ENCODE assay signal across 8 mouse cellular contexts in genomic region chr9:78615401-78616021, GRCm38 (mm10). TPM values are rescaled to one million over a fixed set of nuclear protein-coding genes. Genes with fewer than 3 reads are reported as not detected.
DNase-seq lines count a peak whose midpoint lies in the region; ATAC-seq and TF ChIP-seq lines count a peak whose summit lies in the region.

Gene Cd109 (plus strand): TSS chr9:78615546.

- peak; percentile 24 for DNase-seq in kidney, adult 2 months
- DNase-seq in kidney, adult 9 months: no peak
- DNase-seq in adrenal gland, postnatal 36 days: peak; percentile 25 to 46
- DNase-seq in gastrocnemius, adult 2 months: peak; percentile 57
- DNase-seq in liver, embryonic 13.5 days: no peak
- no peak for DNase-seq in spleen, adult 12 weeks (ENCODE audit: low spot score)

- H3K4me3 ChIP-seq in kidney, adult 2 months (ENCODE audit: insufficient read depth, low read depth, low read length): peak within 1 kb of the TSS; percentile 50
- H3K4me3 ChIP-seq in gastrocnemius, adult 2 months: peak within 1 kb of the TSS; percentile 74
- peak within 1 kb of the TSS; percentile 67 for H3K4me3 ChIP-seq in hindbrain, embryonic 13.5 days
- peak within 1 kb of the TSS; percentile 50 for H3K4me3 ChIP-seq in liver, embryonic 13.5 days (replicated peaks)

- TF ChIP-seq CTCF in kidney, adult 2 months (conservative IDR thresholded peaks at IDR 0.05; ENCODE audit: insufficient read depth, insufficient read length, low read depth, low read length): no peak
- no peak for TF ChIP-seq CTCF in gastrocnemius, adult 2 months (IDR thresholded peaks at IDR 0.05)

- no peak for TF ChIP-seq POLR2A in kidney, adult 2 months (IDR thresholded peaks at IDR 0.05; ENCODE audit: low read depth, low read length)

- WGBS in kidney, adult 2 months: 2% methylated on average over 43 of the region's 43 CpGs
- WGBS in hindbrain, embryonic 13.5 days: under 1% methylated on average over 43 of the region's 43 CpGs
- WGBS in liver, embryonic 13.5 days (ENCODE audit: insufficient replicate concordance): 2% methylated on average over 43 of the region's 43 CpGs

- H3K36me3 ChIP-seq in kidney, adult 2 months (ENCODE audit: control insufficient read depth, insufficient read depth, low read length): no peaks in the 10 kb centered on the region
- H3K36me3 ChIP-seq in hindbrain, embryonic 13.5 days: no peaks in the 10 kb centered on the region
- H3K36me3 ChIP-seq in liver, embryonic 13.5 days: no peaks in the 10 kb centered on the region

- intact Hi-C loops in gastrocnemius, adult 2 months (cut with DNase I): no loop called here

- H3K27ac ChIP-seq in kidney, adult 2 months (ENCODE audit: insufficient read depth, low read depth, low read length): no peak within 1 kb of the TSS
- peak within 1 kb of the TSS; percentile 52 for H3K27ac ChIP-seq in gastrocnemius, adult 2 months
- no peak within 1 kb of the TSS for H3K27ac ChIP-seq in hindbrain, embryonic 13.5 days
- no peak within 1 kb of the TSS for H3K27ac ChIP-seq in liver, embryonic 13.5 days

- peak within 1 kb of the TSS; percentile 76 for H3K9ac ChIP-seq in hindbrain, embryonic 13.5 days
- no peak within 1 kb of the TSS for H3K9ac ChIP-seq in liver, embryonic 13.5 days

- no peaks in the 10 kb centered on the region for H3K4me1 ChIP-seq in kidney, adult 2 months (ENCODE audit: control insufficient read depth, insufficient read depth, low read length)
- H3K4me1 ChIP-seq in hindbrain, embryonic 13.5 days (replicated peaks): peaks cover 7% of the 10 kb centered on the region
- 0 out of 2 replicates have a peak, but pooled peaks cover 3% of the 10 kb centered on the region for H3K4me1 ChIP-seq in liver, embryonic 13.5 days (replicated peaks)

- peaks cover 2% of the 10 kb centered on the region; the same call in 1 of the 2 replicates for H3K27me3 ChIP-seq in kidney, adult 2 months (replicated peaks; ENCODE audit: control insufficient read depth, insufficient read depth, low read length)
- peaks cover 17% of the 10 kb centered on the region; the same call in 1 of the 2 replicates for H3K27me3 ChIP-seq in hindbrain, embryonic 13.5 days
- peaks cover 46% of the 10 kb centered on the region for H3K27me3 ChIP-seq in liver, embryonic 13.5 days

- peak within 1 kb of the TSS; percentile 98 for H3K4me2 ChIP-seq in hindbrain, embryonic 13.5 days
- H3K4me2 ChIP-seq in liver, embryonic 13.5 days: peak within 1 kb of the TSS; percentile 64

- no peaks in the 10 kb centered on the region for H3K9me3 ChIP-seq in hindbrain, embryonic 13.5 days
- H3K9me3 ChIP-seq in liver, embryonic 13.5 days (replicated peaks): no peaks in the 10 kb centered on the region

- ATAC-seq in hindbrain, embryonic 13.5 days (ENCODE audit: low FRiP score): peak; percentile 87
- ATAC-seq in liver, embryonic 13.5 days (ENCODE audit: low read depth): no peak
- peak; percentile 63 for ATAC-seq in monocyte, adult 5-6 weeks (replicated peaks; ENCODE audit: insufficient number of reproducible peaks, low FRiP score, low TSS enrichment, poor library complexity, severe bottlenecking)

RNA-seq across cellular contexts. Expression of gene Cd109, which starts in this region (rescaled TPM):
- 0.30 and 0.33 TPM in 2 replicates for polyA plus RNA-seq in kidney, adult 2 months (2012; rRNA removed)
- under 1 TPM; 0.26 to 0.30 TPM for total RNA-seq in adrenal gland, postnatal 36 days (2021)
- under 1 TPM; 0.28 to 0.81 TPM for total RNA-seq in gastrocnemius, adult 2 months (2021)
- polyA plus RNA-seq in hindbrain, embryonic 13.5 days (2015; fragmentation: Nextera tagmentation; extraction: Ambion mirVana): 1.6 and 2.0 TPM in 2 replicates
- polyA plus RNA-seq in liver, embryonic 13.5 days (2015; fragmentation: Nextera tagmentation; extraction: Ambion mirVana): 0.16 and 0.27 TPM in 2 replicates
- 0.29 TPM in 1 of 3 replicates, not detected in the others for total RNA-seq in monocyte, adult 5-6 weeks (2017)

Comparison
In these comparisons a context has a peak if more than half of its experiments do, and no peak if none do; other contexts are left out.
1. Peak in DNase-seq and H3K4me3 ChIP-seq in kidney, adult 2 months; RNA of the gene not detected or under 1 TPM.
2. Peak in DNase-seq in adrenal gland, postnatal 36 days; RNA of the gene not detected or under 1 TPM.
3. Peak in DNase-seq, H3K4me3 ChIP-seq and H3K27ac ChIP-seq in gastrocnemius, adult 2 months; RNA of the gene not detected or under 1 TPM.
4. Peak in ATAC-seq in monocyte, adult 5-6 weeks; RNA of the gene not detected or under 1 TPM.